Mouse (Mus musculus): ENCODE measurements at regions not wholly inside any gene's neighbourhood (a gene's known extent, or its start where the extent isn't known, plus 50 kb on each side); places are given as distances from the start of the nearest gene placed in this dataset.

- ATAC-seq, result no peak
- Histone ChIP-seq H3K27me3 (replicated peaks; ENCODE audit: control insufficient read depth, insufficient read depth, low read length) (no peaks in the 10 kb centered on the region), H3K9me3 (ENCODE audit: control insufficient read depth, low read length) (no peaks in the 10 kb centered on the region), H3K9ac (ENCODE audit: low read depth, low read length) (no peak overlapping the region), H3K4me3 (ENCODE audit: low read length) (no peak overlapping the region), H3K27ac (ENCODE audit: low read length) (no peak overlapping the region), H3K36me3 (ENCODE audit: control insufficient read depth, insufficient read depth, low read length) (no peaks in the 10 kb centered on the region), H3K4me2 (ENCODE audit: low read depth, low read length) (no peak overlapping the region), H3K4me1 (ENCODE audit: control insufficient read depth, insufficient read depth, low read length) (no peaks in the 10 kb centered on the region)
- 80% methylated on average over 7 of the region's 7 CpGs for WGBS
Measured at GRCm38 (mm10) chr12:39326157-39326556, 547.0 kb downstream of the Etv1 start.

GRCm38 (mm10) chr12:39326668-39327299 is 547.6 kb downstream of the Etv1 start:
- ATAC-seq, result no peak
- H3K9ac ChIP-seq (ENCODE audit: low read depth, low read length), result no peak overlapping the region
- H3K36me3 ChIP-seq (ENCODE audit: control insufficient read depth, insufficient read depth, low read length), result no peaks in the 10 kb centered on the region
- 73% methylated on average over 4 of the region's 4 CpGs for WGBS
- H3K4me3 ChIP-seq (ENCODE audit: low read length), result no peak overlapping the region
- no peak overlapping the region for H3K27ac ChIP-seq (ENCODE audit: low read length)
- no peaks in the 10 kb centered on the region for H3K4me1 ChIP-seq (ENCODE audit: control insufficient read depth, insufficient read depth, low read length)
- H3K9me3 ChIP-seq (ENCODE audit: control insufficient read depth, low read length), result no peaks in the 10 kb centered on the region
- no peaks in the 10 kb centered on the region for H3K27me3 ChIP-seq (replicated peaks; ENCODE audit: control insufficient read depth, insufficient read depth, low read length)
- no peak overlapping the region for H3K4me2 ChIP-seq (ENCODE audit: low read depth, low read length)

- Histone ChIP-seq H3K27me3 (replicated peaks; ENCODE audit: control insufficient read depth, insufficient read depth, low read length) (no peaks in the 10 kb centered on the region), H3K4me2 (ENCODE audit: low read depth, low read length) (no peak overlapping the region), H3K36me3 (ENCODE audit: control insufficient read depth, insufficient read depth, low read length) (no peaks in the 10 kb centered on the region), H3K9me3 (ENCODE audit: control insufficient read depth, low read length) (no peaks in the 10 kb centered on the region), H3K4me1 (ENCODE audit: control insufficient read depth, insufficient read depth, low read length) (no peaks in the 10 kb centered on the region), H3K4me3 (ENCODE audit: low read length) (no peak overlapping the region), H3K27ac (ENCODE audit: low read length) (no peak overlapping the region), H3K9ac (ENCODE audit: low read depth, low read length) (no peak overlapping the region)
- no peak for ATAC-seq
Measured at GRCm38 (mm10) chr12:39328377-39328776, 549.2 kb downstream of the Etv1 start.

- Histone ChIP-seq H3K9ac (ENCODE audit: low read depth, low read length) (no peak overlapping the region), H3K4me3 (ENCODE audit: low read length) (no peak overlapping the region), H3K4me1 (ENCODE audit: control insufficient read depth, insufficient read depth, low read length) (no peaks in the 10 kb centered on the region), H3K4me2 (ENCODE audit: low read depth, low read length) (no peak overlapping the region), H3K27ac (ENCODE audit: low read length) (no peak overlapping the region), H3K9me3 (ENCODE audit: control insufficient read depth, low read length) (no peaks in the 10 kb centered on the region), H3K36me3 (ENCODE audit: control insufficient read depth, insufficient read depth, low read length) (no peaks in the 10 kb centered on the region), H3K27me3 (replicated peaks; ENCODE audit: control insufficient read depth, insufficient read depth, low read length) (no peaks in the 10 kb centered on the region)
- 63% methylated on average over 5 of the region's 5 CpGs for WGBS
- 0 out of 2 replicates have a peak, but pooled peaks have one; percentile 31 for ATAC-seq
Measured at GRCm38 (mm10) chr12:39339101-39339538, 559.9 kb downstream of the Etv1 start.

GRCm38 (mm10) chr12:39341751-39342271 is 562.6 kb downstream of the Etv1 start:
- Histone ChIP-seq H3K4me3 (ENCODE audit: low read length) (no peak overlapping the region), H3K27ac (ENCODE audit: low read length) (no peak overlapping the region), H3K9ac (ENCODE audit: low read depth, low read length) (no peak overlapping the region), H3K4me2 (ENCODE audit: low read depth, low read length) (no peak overlapping the region), H3K9me3 (ENCODE audit: control insufficient read depth, low read length) (no peaks in the 10 kb centered on the region), H3K36me3 (ENCODE audit: control insufficient read depth, insufficient read depth, low read length) (no peaks in the 10 kb centered on the region), H3K27me3 (replicated peaks; ENCODE audit: control insufficient read depth, insufficient read depth, low read length) (no peaks in the 10 kb centered on the region), H3K4me1 (ENCODE audit: control insufficient read depth, insufficient read depth, low read length) (no peaks in the 10 kb centered on the region)
- WGBS, result 85% methylated on average over 5 of the region's 5 CpGs
- ATAC-seq, result no peak

- 87% methylated on average over 9 of the region's 9 CpGs for WGBS
- no peaks in the 10 kb centered on the region for H3K36me3 ChIP-seq (ENCODE audit: control insufficient read depth, insufficient read depth, low read length)
- H3K27ac ChIP-seq (ENCODE audit: low read length), result no peak overlapping the region
- no peak overlapping the region for H3K4me2 ChIP-seq (ENCODE audit: low read depth, low read length)
- ATAC-seq, result no peak
- H3K4me1 ChIP-seq (ENCODE audit: control insufficient read depth, insufficient read depth, low read length), result no peaks in the 10 kb centered on the region
- H3K4me3 ChIP-seq (ENCODE audit: low read length), result no peak overlapping the region
- no peaks in the 10 kb centered on the region for H3K27me3 ChIP-seq (replicated peaks; ENCODE audit: control insufficient read depth, insufficient read depth, low read length)
- H3K9ac ChIP-seq (ENCODE audit: low read depth, low read length), result no peak overlapping the region
- no peaks in the 10 kb centered on the region for H3K9me3 ChIP-seq (ENCODE audit: control insufficient read depth, low read length)
Measured at GRCm38 (mm10) chr12:39342327-39342726, 563.1 kb downstream of the Etv1 start.

GRCm38 (mm10) chr12:39371480-39372245 is 592.5 kb downstream of the Etv1 start:
- no peak for ATAC-seq
- Histone ChIP-seq H3K9ac (ENCODE audit: low read depth, low read length) (no peak overlapping the region), H3K36me3 (ENCODE audit: control insufficient read depth, insufficient read depth, low read length) (no peaks in the 10 kb centered on the region)

GRCm38 (mm10) chr12:39373721-39374120 is 594.5 kb downstream of the Etv1 start:
- Histone ChIP-seq H3K9ac (ENCODE audit: low read depth, low read length) (no peak overlapping the region), H3K36me3 (ENCODE audit: control insufficient read depth, insufficient read depth, low read length) (no peaks in the 10 kb centered on the region), H3K27me3 (replicated peaks; ENCODE audit: control insufficient read depth, insufficient read depth, low read length) (no peaks in the 10 kb centered on the region), H3K4me2 (ENCODE audit: low read depth, low read length) (no peak overlapping the region), H3K4me3 (ENCODE audit: low read length) (no peak overlapping the region), H3K4me1 (ENCODE audit: control insufficient read depth, insufficient read depth, low read length) (no peaks in the 10 kb centered on the region), H3K9me3 (ENCODE audit: control insufficient read depth, low read length) (no peaks in the 10 kb centered on the region), H3K27ac (ENCODE audit: low read length) (no peak overlapping the region)
- 82% methylated on average over 1 of the region's 1 CpGs for WGBS
- no peak for ATAC-seq

More at GRCm38 (mm10) chr12:39371480-39372245, 592.5 kb downstream of the Etv1 start:
- no peaks in the 10 kb centered on the region for H3K4me1 ChIP-seq (ENCODE audit: control insufficient read depth, insufficient read depth, low read length)
- H3K27ac ChIP-seq (ENCODE audit: low read length), result no peak overlapping the region
- no peaks in the 10 kb centered on the region for H3K9me3 ChIP-seq (ENCODE audit: control insufficient read depth, low read length)
- no peaks in the 10 kb centered on the region for H3K27me3 ChIP-seq (replicated peaks; ENCODE audit: control insufficient read depth, insufficient read depth, low read length)
- no peak overlapping the region for H3K4me3 ChIP-seq (ENCODE audit: low read length)
- no peak overlapping the region for H3K4me2 ChIP-seq (ENCODE audit: low read depth, low read length)
